Mouse (Mus musculus) stomach, embryonic 14.5 days (tissue): ENCODE data around the gene Mss51. TPM values are rescaled to one million over a fixed set of nuclear protein-coding genes. Genes with fewer than 3 reads are reported as not detected.
A peak's percentile ranks its signal among the peaks of the same experiment; 100 is the strongest.

Experiments
- ATAC-seq: fragments of 200-750 bp; cut with Nextera tagmentation; 2 replicates; pipeline ENCODE4 v1.8.0; 2017; ENCODE audit warnings: low read depth, moderate TSS enrichment; ENCODE audit not compliant: insufficient number of reproducible peaks, insufficient read depth, low FRiP score
- H3K27ac ChIP-seq: fragments of 300-500 bp; sonication (generic); 2 replicates; pipeline ENCODE4 v1.5.1; 2014; ENCODE audit warnings: mild to moderate bottlenecking, low read length, moderate library complexity, mixed read lengths
- H3K27me3 ChIP-seq: fragments of 300-500 bp; sonication (generic); 2 replicates; pipeline ENCODE4 v1.6.1; 2014; ENCODE audit warnings: low read length, control low read depth, mixed read lengths; ENCODE audit not compliant: control insufficient read depth, insufficient read depth
- H3K36me3 ChIP-seq: fragments of 300-500 bp; sonication (generic); 2 replicates; pipeline ENCODE4 v1.6.1; 2014; ENCODE audit warnings: mild to moderate bottlenecking, control low read depth, low read length, moderate library complexity, mixed read lengths; ENCODE audit not compliant: control insufficient read depth, insufficient read depth
- H3K4me1 ChIP-seq: fragments of 300-500 bp; sonication (generic); 2 replicates; pipeline ENCODE4 v1.6.1; 2014; ENCODE audit warnings: low read length, control low read depth, mixed read lengths; ENCODE audit not compliant: control insufficient read depth, insufficient read depth
- H3K4me2 ChIP-seq: fragments of 300-500 bp; sonication (generic); replicated peaks from 2 replicates; pipeline ENCODE4 v1.6.1; 2014; ENCODE audit warnings: low read depth, low read length, control low read depth
- H3K4me3 ChIP-seq: fragments of 300-500 bp; sonication (generic); 2 replicates; pipeline ENCODE4 v1.5.1; 2014; ENCODE audit warnings: low read depth, low read length, control low read depth
- H3K9ac ChIP-seq: fragments of 300-500 bp; sonication (generic); replicated peaks from 2 replicates; pipeline ENCODE4 v1.6.1; 2014; ENCODE audit warnings: low read depth, mild to moderate bottlenecking, control low read depth, low read length, moderate library complexity, mixed read lengths
- H3K9me3 ChIP-seq: fragments of 300-500 bp; sonication (generic); 2 replicates; pipeline ENCODE4 v1.6.1; 2016; ENCODE audit warnings: low read depth, low read length, control low read depth; ENCODE audit not compliant: control insufficient read depth
- WGBS: fragments of 180-500 bp; shearing (Covaris S2); extraction: QIAGEN DNeasy Blood & Tissue Kit; methylation state at CpG from one replicate; pipeline ENCODE4 v1.1.7; 2014; 5-methylcytosine and 5-hydroxymethylcytosine counted together
- polyA plus RNA-seq: library from polyadenylated mRNA; unstranded; fragments of >200 nt; fragmentation: Nextera tagmentation; extraction: Ambion mirVana; gene quantifications from 2 replicates; pipeline ENCODE4 v1.2.1, GENCODE M21; 2014

The Mss51 gene
- polyA plus RNA-seq, 1 experiment from 2014 or later: 1.8 TPM

GRCm38 (mm10) chr14:20499982-20500381 is 3.3 kb upstream of the Mss51 start:
- no peak overlapping the region for H3K9ac ChIP-seq
- H3K9me3 ChIP-seq: no peaks in the 10 kb centered on the region
- H3K27ac ChIP-seq: no peak overlapping the region
- WGBS: 95% methylated on average over 3 of the region's 3 CpGs
- no peaks in the 10 kb centered on the region for H3K4me1 ChIP-seq
- ATAC-seq: no peak
- peaks cover 30% of the 10 kb centered on the region for H3K36me3 ChIP-seq
- H3K4me2 ChIP-seq: no peak overlapping the region
- H3K4me3 ChIP-seq: no peak overlapping the region
- no peaks in the 10 kb centered on the region for H3K27me3 ChIP-seq

DNA sequence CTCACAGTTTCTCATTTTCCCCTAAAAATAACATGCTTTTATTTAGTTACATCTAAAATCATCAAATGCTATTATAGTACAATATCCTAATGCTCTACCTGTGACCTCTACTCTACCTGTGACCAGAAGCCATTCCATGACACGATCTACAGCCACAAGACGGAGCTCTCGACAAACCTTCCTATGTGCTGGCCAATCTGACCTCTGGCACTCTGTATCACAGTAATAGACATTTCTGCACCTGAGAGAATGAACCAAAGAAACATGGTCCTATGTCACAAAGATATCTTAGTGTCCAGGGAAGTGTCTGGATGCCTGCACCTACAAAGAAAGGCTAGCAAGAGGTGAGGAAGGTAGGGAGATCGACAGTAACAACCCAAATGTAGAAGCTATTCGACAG is 10.7 kb downstream of the Mss51 start:
- H3K4me1 ChIP-seq: no peaks in the 10 kb centered on the region
- H3K27me3 ChIP-seq: no peaks in the 10 kb centered on the region
- H3K9me3 ChIP-seq: no peaks in the 10 kb centered on the region
- H3K9ac ChIP-seq: no peak overlapping the region
- no peak overlapping the region for H3K4me3 ChIP-seq
- no peak overlapping the region for H3K27ac ChIP-seq
- ATAC-seq: no peak
- H3K4me2 ChIP-seq: no peak overlapping the region
- peaks cover 7% of the 10 kb centered on the region; the same call in 1 of the 2 replicates for H3K36me3 ChIP-seq
- whole genome bisulfite sequencing: 92% methylated on average over 5 of the region's 5 CpGs

DNA sequence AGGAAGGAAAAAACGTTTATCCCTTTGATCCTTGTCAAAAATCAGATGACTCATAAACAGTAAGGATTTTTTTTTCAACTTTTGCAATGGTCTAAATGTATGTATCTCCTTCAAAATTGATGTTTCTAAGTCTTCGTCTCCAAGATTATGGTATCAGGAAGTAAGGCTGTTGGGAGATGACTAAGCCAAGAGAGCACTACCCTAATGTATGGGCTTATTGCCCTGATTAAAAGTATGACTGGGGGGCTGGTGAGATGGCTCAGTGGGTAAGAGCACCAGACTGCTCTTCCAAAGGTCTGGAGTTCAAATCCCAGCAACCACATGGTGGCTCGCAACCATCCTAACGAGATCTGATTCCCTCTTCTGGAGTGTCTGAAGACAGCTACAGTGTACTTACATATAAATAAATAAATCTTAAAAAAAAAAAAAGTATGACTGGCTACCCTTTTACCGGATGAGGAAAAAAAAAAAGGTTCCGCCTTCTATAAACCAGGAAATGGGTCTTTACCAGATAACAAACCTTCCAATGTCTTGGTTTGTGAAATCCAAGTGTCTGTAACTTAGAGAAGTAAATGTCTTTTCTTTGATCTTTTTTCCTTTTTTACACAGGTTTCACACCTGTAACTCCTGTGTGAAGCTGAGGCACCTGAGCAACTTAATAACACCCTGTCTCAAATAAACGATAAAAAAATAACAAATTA is 14.5 kb downstream of the Mss51 start:
- WGBS: 85% methylated on average over 7 of the region's 7 CpGs
- ATAC-seq: no peak
- no peak overlapping the region for H3K27ac ChIP-seq

GRCm38 (mm10) chr14:20481211-20481610 is 15.5 kb downstream of the Mss51 start:
- Histone ChIP-seq H3K4me3 (no peak overlapping the region), H3K36me3 (no peaks in the 10 kb centered on the region), H3K9ac (no peak overlapping the region), H3K27me3 (no peaks in the 10 kb centered on the region), H3K27ac (no peak overlapping the region), H3K4me2 (no peak overlapping the region), H3K9me3 (no peaks in the 10 kb centered on the region), H3K4me1 (peaks cover 5% of the 10 kb centered on the region; the same call in 1 of the 2 replicates)
- no peak for ATAC-seq
- WGBS: 28% methylated on average over 5 of the region's 5 CpGs

More for the DNA sequence above, 14.5 kb downstream of the Mss51 start:
- Histone ChIP-seq H3K27me3 (no peaks in the 10 kb centered on the region), H3K4me2 (no peak overlapping the region), H3K9ac (no peak overlapping the region), H3K36me3 (peaks cover 3% of the 10 kb centered on the region; the same call in 1 of the 2 replicates), H3K9me3 (no peaks in the 10 kb centered on the region), H3K4me3 (no peak overlapping the region), H3K4me1 (peaks cover 5% of the 10 kb centered on the region; the same call in 1 of the 2 replicates)

DNA sequence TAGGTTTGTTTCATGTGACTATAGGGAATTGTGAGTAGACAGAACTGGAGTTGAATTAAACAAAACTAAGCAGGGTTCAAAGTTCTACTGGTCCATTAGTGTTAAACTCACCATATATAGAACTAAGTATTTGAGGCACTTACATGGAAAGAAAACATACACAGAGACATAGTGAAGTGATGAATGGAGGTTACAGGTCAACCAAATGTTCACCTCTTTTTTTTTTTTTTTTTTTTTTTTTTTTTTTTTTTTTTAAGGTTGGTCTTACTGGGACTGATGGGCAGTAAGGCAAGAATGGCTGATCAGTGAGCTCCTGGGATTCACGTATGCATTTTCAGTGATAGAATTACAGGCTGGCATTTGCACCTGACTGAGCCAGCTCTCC is 16.5 kb downstream of the Mss51 start:
- Histone ChIP-seq H3K4me3 (peak overlapping the region; percentile 70), H3K4me2 (peak overlapping the region; percentile 80), H3K4me1 (peaks cover 5% of the 10 kb centered on the region; the same call in 1 of the 2 replicates), H3K36me3 (no peaks in the 10 kb centered on the region), H3K27ac (no peak overlapping the region), H3K9me3 (no peaks in the 10 kb centered on the region), H3K27me3 (no peaks in the 10 kb centered on the region), H3K9ac (no peak overlapping the region)
- 63% methylated on average over 1 of the region's 1 CpGs for WGBS
- ATAC-seq: no peak

GRCm38 (mm10) chr14:20479291-20480194 is 17.2 kb downstream of the Mss51 start, which contains the start of gene Anxa7:
TSS of gene Anxa7 (minus strand) at chr14:20480133.
- H3K36me3 ChIP-seq: no peaks in the 10 kb centered on the region
- H3K9ac ChIP-seq: peak within 1 kb of the TSS; percentile 48
- WGBS: 2% methylated on average over 48 of the region's 48 CpGs
- H3K27ac ChIP-seq: peak within 1 kb of the TSS; percentile 68
- peak within 1 kb of the TSS; percentile 80 for H3K4me2 ChIP-seq
- H3K27me3 ChIP-seq: no peaks in the 10 kb centered on the region
- H3K4me1 ChIP-seq: peaks cover 5% of the 10 kb centered on the region; the same call in 1 of the 2 replicates
- peak; percentile 91 for ATAC-seq
- peak within 1 kb of the TSS; percentile 70 for H3K4me3 ChIP-seq
- H3K9me3 ChIP-seq: no peaks in the 10 kb centered on the region

DNA sequence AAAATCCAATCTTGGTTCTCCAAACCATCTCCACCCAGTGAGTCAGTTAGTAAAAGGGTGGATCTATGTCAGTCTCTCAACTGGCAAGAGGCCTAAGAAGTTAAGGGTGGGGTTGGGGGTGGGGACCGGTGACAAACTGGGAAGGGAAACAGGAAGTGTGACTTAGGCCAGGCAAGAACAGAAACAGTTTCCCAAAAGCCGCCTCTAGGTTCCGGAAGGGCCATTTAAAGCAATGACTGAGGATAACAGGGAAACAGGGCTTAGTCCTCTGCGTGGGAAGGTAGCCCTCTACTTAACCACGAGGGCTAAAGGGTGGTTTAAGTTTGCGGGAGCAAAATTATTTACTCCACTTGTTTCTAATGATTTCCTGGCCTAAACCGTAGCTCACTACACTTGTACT is 17.9 kb downstream of the Mss51 start:
- ATAC-seq: peak; percentile 54; the same call in 1 of the 2 replicates
- Histone ChIP-seq H3K36me3 (no peaks in the 10 kb centered on the region), H3K27me3 (no peaks in the 10 kb centered on the region), H3K4me1 (peaks cover 5% of the 10 kb centered on the region; the same call in 1 of the 2 replicates), H3K9me3 (no peaks in the 10 kb centered on the region), H3K27ac (peak overlapping the region; percentile 68), H3K4me3 (peak overlapping the region; percentile 70), H3K4me2 (peak overlapping the region; percentile 80), H3K9ac (0 out of 2 replicates have a peak overlapping the region, but pooled peaks have one; percentile 48)
- WGBS: 13% methylated on average over 7 of the region's 7 CpGs

DNA sequence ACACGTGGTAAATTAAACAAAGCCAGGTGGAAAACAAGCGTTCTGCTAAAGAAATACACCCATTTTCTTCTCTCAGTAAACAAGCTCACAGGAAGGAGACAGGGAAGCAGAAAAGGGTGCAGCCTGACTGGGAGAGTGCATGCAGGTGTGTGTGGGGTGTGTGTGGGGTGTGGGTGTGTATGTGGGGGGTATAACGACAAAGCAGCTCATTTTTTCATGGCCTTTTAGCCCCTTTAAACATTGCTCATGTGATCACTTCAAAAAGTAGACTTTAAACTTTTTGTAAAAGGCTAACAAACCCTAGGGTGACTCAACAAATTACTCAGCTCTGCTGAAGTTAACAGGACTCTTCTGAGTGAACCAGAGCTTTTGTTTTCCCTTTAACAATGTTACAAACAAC is 18.3 kb downstream of the Mss51 start:
- H3K4me2 ChIP-seq: peak overlapping the region; percentile 80
- WGBS: 23% methylated on average over 3 of the region's 3 CpGs
- 0 out of 2 replicates have a peak, but pooled peaks have one; percentile 34 for ATAC-seq
- H3K4me1 ChIP-seq: peaks cover 5% of the 10 kb centered on the region; the same call in 1 of the 2 replicates
- no peaks in the 10 kb centered on the region for H3K9me3 ChIP-seq
- H3K27ac ChIP-seq: peak overlapping the region; percentile 68; the same call in 1 of the 2 replicates
- 0 out of 2 replicates have a peak overlapping the region, but pooled peaks have one; percentile 48 for H3K9ac ChIP-seq
- peak overlapping the region; percentile 70 for H3K4me3 ChIP-seq
- no peaks in the 10 kb centered on the region for H3K36me3 ChIP-seq
- H3K27me3 ChIP-seq: no peaks in the 10 kb centered on the region
